Mouse (Mus musculus): Measurements from ENCODE around the gene Defb41. TPM values are rescaled to one million over a fixed set of nuclear protein-coding genes. Genes with fewer than 3 reads are reported as not detected.
"Not testable (repeated sequence)": the region's sequence is repeated elsewhere in the genome, so short reads cannot be mapped to it uniquely, and the experiment has no call there.

Gene Defb41
- not detected for total RNA-seq (2021)
- long read RNA-seq, experiment 1, result 0 reads
- long read RNA-seq, experiment 2, result 0 reads

GRCm38 (mm10) chr1:18265038-18265437 lies at the start of gene Defb41:
Gene Defb41 (minus strand): TSS chr1:18265138.
- DNase-seq (ENCODE audit: low spot score in 2 of 2), result no peak

GRCm38 (mm10) chr1:18308474-18308829 lies 43.5 kb upstream of the Defb41 start:
- no peak for DNase-seq (ENCODE audit: low spot score in 2 of 2)

- no peak for DNase-seq (ENCODE audit: low spot score in 2 of 2)
Measured at GRCm38 (mm10) chr1:18307545-18308473, 42.9 kb upstream of the Defb41 start.

GRCm38 (mm10) chr1:18292515-18292914 lies 27.6 kb upstream of the Defb41 start:
- DNase-seq (ENCODE audit: low spot score in 2 of 2), result no peak

GRCm38 (mm10) chr1:18288860-18289259 lies 23.9 kb upstream of the Defb41 start:
- no peak for DNase-seq (ENCODE audit: low spot score in 2 of 2)

GRCm38 (mm10) chr1:18287371-18287770 lies 22.4 kb upstream of the Defb41 start:
- DNase-seq (ENCODE audit: low spot score in 2 of 2), result no peak

- DNase-seq (ENCODE audit: low spot score in 2 of 2), result no peak
Measured at GRCm38 (mm10) chr1:18271095-18271494, 6.2 kb upstream of the Defb41 start.

- no peak for DNase-seq (ENCODE audit: low spot score in 2 of 2)
Measured at GRCm38 (mm10) chr1:18268845-18269244, 3.9 kb upstream of the Defb41 start.

- not testable (repeated sequence) for DNase-seq (ENCODE audit: low spot score in 2 of 2)
Measured at GRCm38 (mm10) chr1:18245801-18246580, 18.9 kb downstream of the Defb41 start.

GRCm38 (mm10) chr1:18237343-18237742 lies 27.6 kb downstream of the Defb41 start, which contains the start of gene Defb18:
Gene Defb18 (minus strand): TSS chr1:18237443.
- no peak for DNase-seq (ENCODE audit: low spot score in 2 of 2)

GRCm38 (mm10) chr1:18223385-18223945 lies 41.5 kb downstream of the Defb41 start:
- no peak for DNase-seq (ENCODE audit: low spot score in 2 of 2)

Other genes with a start within 250 kb of the Defb41 start
- not detected for gene Crisp4, start 119.2 kb downstream of the Defb41 start, total RNA-seq (2021)
- not detected for gene Defb18, start 27.7 kb downstream of the Defb41 start, total RNA-seq (2021)

All from gastrocnemius, postnatal 4 days (tissue).